Mouse (Mus musculus): ENCODE measurements at regions not wholly inside any gene's neighbourhood (a gene's known extent, or its start where the extent isn't known, plus 50 kb on each side); places are given as distances from the start of the nearest gene placed in this dataset.

GRCm38 (mm10) chr6:31124872-31125271 is 166.0 kb upstream of the Klf14 start:
- TF ChIP-seq CTCF (IDR thresholded peaks at IDR 0.05; ENCODE audit: control insufficient read depth, insufficient read depth, insufficient replicate concordance, low read depth, low read length) (no peak), POLR2A (IDR thresholded peaks at IDR 0.05; ENCODE audit: control insufficient read depth, low read depth, low read length) (no peak)
- Histone ChIP-seq H3K4me3 (ENCODE audit: control insufficient read depth, low read depth, low read length) (no peak overlapping the region), H3K27me3 (ENCODE audit: control insufficient read depth, insufficient read depth, low read length) (no peaks in the 10 kb centered on the region)

GRCm38 (mm10) chr6:31125328-31126118 is 166.6 kb upstream of the Klf14 start:
- no peaks in the 10 kb centered on the region for H3K36me3 ChIP-seq (ENCODE audit: control insufficient read depth, insufficient read depth, low read length)
- TF ChIP-seq CTCF (IDR thresholded peaks at IDR 0.05; ENCODE audit: control insufficient read depth, insufficient read depth, insufficient replicate concordance, low read depth, low read length) = no peak
- no peak for TF ChIP-seq POLR2A (IDR thresholded peaks at IDR 0.05; ENCODE audit: control insufficient read depth, low read depth, low read length)
- H3K27me3 ChIP-seq (ENCODE audit: control insufficient read depth, insufficient read depth, low read length) = no peaks in the 10 kb centered on the region
- no peak overlapping the region for H3K4me3 ChIP-seq (ENCODE audit: control insufficient read depth, low read depth, low read length)
- H3K4me1 ChIP-seq (ENCODE audit: control insufficient read depth, insufficient read depth, low read length) = peaks cover 2% of the 10 kb centered on the region; the same call in 1 of the 2 replicates
- no peak overlapping the region for H3K27ac ChIP-seq (ENCODE audit: control insufficient read depth, insufficient read depth, low read depth, low read length)

More at GRCm38 (mm10) chr6:31124872-31125271, 166.0 kb upstream of the Klf14 start:
- Histone ChIP-seq H3K4me1 (ENCODE audit: control insufficient read depth, insufficient read depth, low read length) (peaks cover 2% of the 10 kb centered on the region; the same call in 1 of the 2 replicates), H3K27ac (ENCODE audit: control insufficient read depth, insufficient read depth, low read depth, low read length) (no peak overlapping the region), H3K36me3 (ENCODE audit: control insufficient read depth, insufficient read depth, low read length) (no peaks in the 10 kb centered on the region)

DNA sequence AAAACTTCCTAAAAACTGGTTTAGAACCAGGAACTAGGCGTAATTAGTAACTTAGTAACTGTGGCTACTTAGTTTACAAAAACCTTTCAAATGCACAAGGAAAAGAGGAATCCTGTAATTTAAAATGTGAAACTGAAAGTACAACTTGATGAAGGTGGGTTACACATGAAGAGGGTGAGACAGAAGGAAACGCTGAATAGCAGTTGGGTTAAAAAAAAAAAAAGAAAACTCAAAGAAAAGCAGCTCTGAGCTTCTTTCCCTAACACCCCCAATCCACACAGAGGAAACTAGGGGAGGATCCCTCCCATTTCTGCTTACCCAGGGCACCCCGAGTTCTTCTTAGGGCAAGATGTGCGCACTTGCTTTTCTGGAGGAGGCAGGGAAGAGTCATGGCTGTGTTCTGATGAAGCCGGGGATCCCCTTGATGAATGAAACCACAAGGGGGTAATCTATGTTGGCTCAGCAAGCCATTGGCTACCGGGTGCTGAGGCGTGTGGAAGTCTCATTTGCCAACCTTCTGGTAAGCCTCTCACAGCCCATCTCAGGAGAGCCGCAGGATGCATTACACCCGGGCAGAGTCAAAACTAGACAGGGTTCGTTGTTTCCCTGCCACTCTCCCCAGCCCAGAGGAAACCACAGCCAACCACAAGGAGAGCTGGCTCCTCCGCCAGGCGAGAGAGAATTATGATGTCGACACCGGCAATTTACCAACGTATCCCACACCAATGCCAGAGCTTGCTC is 167.4 kb upstream of the Klf14 start:
- Histone ChIP-seq H3K4me3 (ENCODE audit: control insufficient read depth, low read depth, low read length) (no peak overlapping the region), H3K4me1 (ENCODE audit: control insufficient read depth, insufficient read depth, low read length) (peaks cover 2% of the 10 kb centered on the region; the same call in 1 of the 2 replicates), H3K27me3 (ENCODE audit: control insufficient read depth, insufficient read depth, low read length) (no peaks in the 10 kb centered on the region), H3K27ac (ENCODE audit: control insufficient read depth, insufficient read depth, low read depth, low read length) (no peak overlapping the region), H3K36me3 (ENCODE audit: control insufficient read depth, insufficient read depth, low read length) (no peaks in the 10 kb centered on the region)
- TF ChIP-seq POLR2A (IDR thresholded peaks at IDR 0.05; ENCODE audit: control insufficient read depth, low read depth, low read length) = no peak
- TF ChIP-seq CTCF (IDR thresholded peaks at IDR 0.05; ENCODE audit: control insufficient read depth, insufficient read depth, insufficient replicate concordance, low read depth, low read length) = no peak

GRCm38 (mm10) chr6:31129170-31129569 is 170.3 kb upstream of the Klf14 start:
- Histone ChIP-seq H3K27me3 (ENCODE audit: control insufficient read depth, insufficient read depth, low read length) (no peaks in the 10 kb centered on the region), H3K36me3 (ENCODE audit: control insufficient read depth, insufficient read depth, low read length) (no peaks in the 10 kb centered on the region), H3K27ac (ENCODE audit: control insufficient read depth, insufficient read depth, low read depth, low read length) (no peak overlapping the region), H3K4me3 (ENCODE audit: control insufficient read depth, low read depth, low read length) (no peak overlapping the region), H3K4me1 (ENCODE audit: control insufficient read depth, insufficient read depth, low read length) (peaks cover 2% of the 10 kb centered on the region; the same call in 1 of the 2 replicates)
- TF ChIP-seq CTCF (IDR thresholded peaks at IDR 0.05; ENCODE audit: control insufficient read depth, insufficient read depth, insufficient replicate concordance, low read depth, low read length) (no peak), POLR2A (IDR thresholded peaks at IDR 0.05; ENCODE audit: control insufficient read depth, low read depth, low read length) (no peak)

- Histone ChIP-seq H3K27ac (ENCODE audit: control insufficient read depth, insufficient read depth, low read depth, low read length) (no peak overlapping the region), H3K36me3 (ENCODE audit: control insufficient read depth, insufficient read depth, low read length) (no peaks in the 10 kb centered on the region), H3K4me3 (ENCODE audit: control insufficient read depth, low read depth, low read length) (no peak overlapping the region), H3K27me3 (ENCODE audit: control insufficient read depth, insufficient read depth, low read length) (no peaks in the 10 kb centered on the region), H3K4me1 (ENCODE audit: control insufficient read depth, insufficient read depth, low read length) (peaks cover 2% of the 10 kb centered on the region; the same call in 1 of the 2 replicates)
- no peak for TF ChIP-seq CTCF (IDR thresholded peaks at IDR 0.05; ENCODE audit: control insufficient read depth, insufficient read depth, insufficient replicate concordance, low read depth, low read length)
- TF ChIP-seq POLR2A (IDR thresholded peaks at IDR 0.05; ENCODE audit: control insufficient read depth, low read depth, low read length) = no peak
These were observed 171.1 kb upstream of the Klf14 start for GRCm38 (mm10) chr6:31129987-31130386.

DNA sequence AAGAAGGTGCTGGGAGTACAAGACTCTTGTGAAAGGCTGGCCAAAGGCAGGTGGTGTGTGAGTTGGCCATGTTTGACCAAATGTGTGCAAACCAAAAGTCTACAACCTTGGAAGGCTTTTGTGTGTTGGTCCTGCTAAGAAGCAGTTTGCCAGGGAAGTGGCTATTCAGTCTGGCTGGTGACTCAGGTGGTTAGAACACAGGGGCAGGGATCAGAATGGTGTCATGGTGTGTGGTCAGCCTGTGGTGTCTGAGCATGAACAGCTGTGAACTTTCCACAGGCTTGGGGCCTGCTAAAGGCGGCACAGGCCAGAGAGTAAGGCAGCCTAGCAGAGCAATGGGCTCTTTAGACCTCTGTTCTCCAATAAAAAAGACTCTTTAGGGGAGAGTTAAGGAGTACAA is 171.6 kb upstream of the Klf14 start:
- Histone ChIP-seq H3K4me1 (ENCODE audit: control insufficient read depth, insufficient read depth, low read length) (peaks cover 2% of the 10 kb centered on the region; the same call in 1 of the 2 replicates), H3K36me3 (ENCODE audit: control insufficient read depth, insufficient read depth, low read length) (no peaks in the 10 kb centered on the region), H3K27ac (ENCODE audit: control insufficient read depth, insufficient read depth, low read depth, low read length) (no peak overlapping the region), H3K27me3 (ENCODE audit: control insufficient read depth, insufficient read depth, low read length) (no peaks in the 10 kb centered on the region), H3K4me3 (ENCODE audit: control insufficient read depth, low read depth, low read length) (no peak overlapping the region)
- TF ChIP-seq CTCF (IDR thresholded peaks at IDR 0.05; ENCODE audit: control insufficient read depth, insufficient read depth, insufficient replicate concordance, low read depth, low read length) = no peak
- TF ChIP-seq POLR2A (IDR thresholded peaks at IDR 0.05; ENCODE audit: control insufficient read depth, low read depth, low read length) = no peak

DNA sequence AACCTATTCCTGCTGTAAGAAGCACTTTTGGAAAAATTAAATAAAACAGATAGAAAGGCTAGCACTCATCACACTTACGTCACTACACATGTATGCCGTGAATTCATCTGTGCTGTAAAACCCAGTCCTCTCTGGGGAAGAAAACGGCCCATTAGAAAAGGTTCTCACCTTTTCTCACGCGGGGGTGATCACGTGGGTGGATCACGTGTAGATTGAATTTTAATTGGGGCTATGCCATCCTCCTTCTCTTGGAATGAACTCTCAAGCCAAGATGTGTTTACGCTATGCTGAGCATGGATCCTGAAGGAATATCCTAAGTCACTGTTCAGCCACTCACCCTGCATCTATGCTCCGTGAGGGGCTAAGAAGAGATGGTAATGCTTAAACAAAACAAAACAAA is 172.8 kb upstream of the Klf14 start:
- TF ChIP-seq POLR2A (IDR thresholded peaks at IDR 0.05; ENCODE audit: control insufficient read depth, low read depth, low read length) = no peak
- TF ChIP-seq CTCF (IDR thresholded peaks at IDR 0.05; ENCODE audit: control insufficient read depth, insufficient read depth, insufficient replicate concordance, low read depth, low read length) = no peak
- H3K4me3 ChIP-seq (ENCODE audit: control insufficient read depth, low read depth, low read length) = no peak overlapping the region
- H3K36me3 ChIP-seq (ENCODE audit: control insufficient read depth, insufficient read depth, low read length) = no peaks in the 10 kb centered on the region

More for the DNA sequence above, 172.8 kb upstream of the Klf14 start:
- H3K4me1 ChIP-seq (ENCODE audit: control insufficient read depth, insufficient read depth, low read length) = no peaks in the 10 kb centered on the region
- no peak overlapping the region for H3K27ac ChIP-seq (ENCODE audit: control insufficient read depth, insufficient read depth, low read depth, low read length)
- H3K27me3 ChIP-seq (ENCODE audit: control insufficient read depth, insufficient read depth, low read length) = no peaks in the 10 kb centered on the region
